Mouse (Mus musculus) cerebellum, adult 11 months (tissue): ENCODE measurements at regions not wholly inside any gene's neighbourhood (a gene's known extent, or its start where the extent isn't known, plus 50 kb on each side); places are given as distances from the start of the nearest gene placed in this dataset.

ENCODE experiments used
- DNase-seq: peaks from one replicate; pipeline ENCODE4 v3.0.0; 2022

DNA sequence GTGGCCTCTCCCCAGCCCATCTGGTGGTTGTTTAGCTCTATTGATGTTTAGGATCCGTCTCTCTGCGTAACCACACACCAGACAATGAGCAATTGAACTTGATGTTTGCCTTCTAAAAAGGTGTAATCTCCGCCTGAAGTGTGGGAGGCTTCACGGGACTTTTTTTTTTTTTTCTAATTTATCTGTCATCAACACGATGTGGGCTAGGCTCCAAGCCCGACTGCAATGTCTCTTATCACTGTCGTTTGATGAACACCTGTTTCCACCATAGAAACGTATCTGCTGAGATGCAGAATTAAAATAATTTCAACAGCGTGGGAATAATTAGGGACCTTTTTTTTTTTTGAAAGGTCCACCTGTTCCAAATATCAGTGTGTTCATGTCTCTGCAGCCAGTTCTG lies 257.0 kb upstream of the Dnajc19 start:
- no peak for DNase-seq

- DNase-seq, result no peak
Observed at GRCm38 (mm10) chr3:34333555-34333954, 252.4 kb upstream of the Dnajc19 start.

DNA sequence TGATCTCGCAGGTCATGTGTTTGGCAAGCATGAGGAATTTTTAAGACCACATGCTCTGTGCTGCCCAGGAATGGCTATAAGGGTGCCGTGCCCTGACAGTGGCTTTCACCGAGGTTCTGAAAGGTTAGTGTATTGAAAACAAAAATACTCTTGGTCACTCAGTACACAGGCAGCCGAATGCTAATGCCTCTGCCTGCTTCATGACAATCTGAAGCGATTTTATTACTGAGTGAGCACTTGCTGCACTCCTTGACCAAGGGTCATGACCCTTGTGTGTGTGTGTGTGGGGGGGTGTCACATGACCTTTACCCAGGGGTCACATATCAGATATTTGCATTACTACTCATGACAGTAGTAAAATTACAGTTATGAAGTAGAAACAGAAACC lies 250.8 kb upstream of the Dnajc19 start:
- DNase-seq, result no peak

DNA sequence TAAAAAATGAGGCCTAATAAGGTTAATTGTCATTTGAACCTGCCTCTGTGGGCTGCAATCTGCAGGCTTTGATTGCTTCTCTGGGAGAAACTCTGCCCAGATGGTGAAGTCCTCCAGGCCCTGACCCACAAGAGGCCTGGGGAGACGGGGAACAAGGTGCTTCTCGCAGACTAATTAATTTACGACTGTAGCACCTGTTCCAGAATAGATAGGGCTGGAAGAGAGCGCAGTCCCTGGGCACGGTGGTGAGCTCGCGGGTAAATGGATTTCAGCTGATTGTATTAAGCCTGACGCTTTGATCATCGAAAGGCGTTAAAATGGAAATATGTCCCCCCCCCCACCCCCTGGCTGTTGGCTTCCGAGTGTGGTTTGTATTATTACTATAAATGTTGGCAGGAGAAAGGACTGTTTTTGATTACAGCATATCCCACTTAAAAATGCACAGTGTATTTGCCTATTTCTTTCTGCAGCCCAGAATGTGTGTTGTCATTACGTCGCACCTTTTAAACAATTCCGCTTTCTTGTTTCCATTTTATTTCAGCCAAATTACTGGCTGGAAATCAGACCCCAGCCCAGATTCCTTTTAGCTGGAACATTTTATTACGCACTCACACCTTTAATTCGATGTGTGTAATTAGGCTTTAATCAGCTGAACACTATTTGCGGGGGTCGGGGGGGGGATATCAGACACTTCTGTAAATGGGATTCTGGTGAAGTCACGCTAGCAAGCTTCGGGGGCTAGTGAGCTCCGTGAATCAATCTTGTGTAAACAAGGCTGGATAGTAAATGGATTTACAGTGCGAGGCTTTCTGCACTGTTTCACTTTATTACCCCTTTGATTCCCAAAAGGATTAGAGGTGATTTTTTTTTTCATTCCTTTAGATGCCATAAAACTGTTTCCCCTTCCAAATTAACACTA lies 250.1 kb upstream of the Dnajc19 start:
- DNase-seq, result peak; percentile 2

DNA sequence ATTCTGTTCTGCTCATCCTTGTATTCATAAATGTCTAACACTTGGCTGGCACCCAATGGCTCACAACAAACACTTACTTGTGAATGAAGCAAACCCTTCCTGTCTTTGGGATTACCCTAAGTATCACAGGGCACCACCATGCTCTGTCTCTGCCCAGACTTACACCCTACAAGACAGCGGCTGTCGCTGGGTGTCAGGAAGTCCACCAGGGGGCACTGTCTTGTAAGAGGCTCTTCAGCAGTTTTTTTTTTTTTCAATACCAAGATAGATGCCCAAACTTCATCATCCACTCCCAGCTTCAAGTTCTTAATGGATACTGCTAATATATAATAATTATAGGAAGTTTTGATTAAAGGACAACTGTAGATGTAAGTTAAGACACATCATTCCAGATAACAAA lies 247.7 kb upstream of the Dnajc19 start:
- peak; percentile 10 for DNase-seq

DNA sequence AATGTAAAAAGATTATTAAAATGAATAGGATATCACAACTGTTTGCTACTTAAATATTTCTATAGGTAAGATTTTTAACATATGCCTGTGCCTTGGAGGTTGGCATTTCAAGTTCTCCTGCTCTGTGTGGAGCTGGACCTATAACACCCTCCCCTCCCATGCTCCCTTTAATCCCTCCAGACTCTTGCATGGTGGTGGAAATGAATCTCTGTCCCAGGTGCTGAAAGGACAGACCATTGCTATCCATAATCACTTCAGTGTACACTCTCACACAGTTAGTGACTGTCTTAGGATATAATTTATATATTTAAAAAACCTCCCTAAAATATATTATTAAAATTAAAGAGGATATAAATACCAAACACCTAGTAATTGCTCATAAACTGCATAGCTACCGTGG lies 244.5 kb upstream of the Dnajc19 start:
- no peak for DNase-seq

- DNase-seq, result no peak
Observed at GRCm38 (mm10) chr3:34322527-34323210, 241.5 kb upstream of the Dnajc19 start.

GRCm38 (mm10) chr3:34314798-34315197 lies 233.7 kb upstream of the Dnajc19 start:
- no peak for DNase-seq

- DNase-seq, result no peak
Observed at GRCm38 (mm10) chr3:34314393-34314792, 233.3 kb upstream of the Dnajc19 start.

DNA sequence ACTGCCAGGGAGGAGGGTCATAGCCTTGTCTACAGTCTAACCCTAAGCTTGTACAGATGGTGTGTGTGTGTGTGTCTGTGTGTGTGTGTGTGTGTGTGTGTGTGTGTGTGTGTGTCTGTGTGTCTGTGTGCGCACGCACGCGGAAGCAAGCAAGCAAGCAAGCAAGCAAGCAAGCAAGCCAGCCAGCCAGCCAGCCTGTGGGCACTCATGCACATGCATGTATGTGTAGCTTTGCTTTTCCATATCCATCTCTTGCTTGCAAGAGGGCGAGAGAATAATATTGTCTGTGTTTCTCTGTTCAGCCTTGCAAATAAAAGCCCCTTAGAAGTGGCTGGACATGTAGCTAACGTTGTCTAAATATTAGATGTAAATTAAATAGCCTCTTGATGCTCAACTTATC lies 230.8 kb upstream of the Dnajc19 start:
- DNase-seq, result no peak

DNA sequence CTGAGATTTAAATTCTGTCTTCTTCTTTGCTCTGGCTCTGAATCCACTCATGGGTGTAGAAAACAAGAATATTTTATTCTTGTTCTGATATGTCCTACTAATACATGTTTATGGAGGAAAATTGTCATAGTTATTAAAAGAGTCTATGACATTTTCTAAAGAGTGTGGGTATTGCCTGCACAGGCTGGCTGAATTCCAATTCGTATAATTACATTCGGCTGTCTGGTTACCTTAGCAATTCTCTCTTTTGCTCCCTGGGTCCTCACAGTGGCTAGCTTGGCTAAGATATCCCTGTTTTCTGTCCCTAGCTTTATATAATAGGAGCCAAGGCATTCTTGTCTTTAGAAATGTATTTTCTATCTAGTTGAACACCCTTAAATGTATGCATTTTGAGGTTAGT lies 218.5 kb upstream of the Dnajc19 start:
- DNase-seq, result no peak

GRCm38 (mm10) chr3:34287836-34288235 lies 206.7 kb upstream of the Dnajc19 start:
- DNase-seq, result no peak

GRCm38 (mm10) chr3:34270154-34270553 lies 189.0 kb upstream of the Dnajc19 start:
- no peak for DNase-seq

GRCm38 (mm10) chr3:34266462-34266861 lies 185.3 kb upstream of the Dnajc19 start:
- DNase-seq, result no peak

GRCm38 (mm10) chr3:34264811-34265210 lies 183.7 kb upstream of the Dnajc19 start:
- DNase-seq, result no peak

GRCm38 (mm10) chr3:34252730-34253337 lies 171.7 kb upstream of the Dnajc19 start:
- DNase-seq, result no peak

DNA sequence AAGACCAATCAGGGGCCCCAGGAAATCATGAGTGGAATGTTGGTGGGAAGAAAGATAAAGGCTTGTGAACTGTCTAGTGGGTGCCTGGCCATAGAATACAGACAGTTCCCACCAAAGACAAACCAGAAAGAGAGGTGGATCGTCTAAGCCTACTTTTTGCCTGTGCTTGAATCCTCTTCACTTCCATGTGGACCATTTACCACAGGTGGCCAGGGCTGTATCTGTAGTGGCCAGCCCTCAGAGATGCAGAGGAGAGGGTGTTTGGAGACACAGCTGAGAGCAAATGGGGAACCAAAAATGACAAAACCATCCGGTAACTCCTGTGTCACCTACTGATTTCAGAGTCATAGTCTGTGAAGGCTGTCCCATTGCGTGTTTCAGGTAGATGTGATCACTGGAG lies 161.0 kb upstream of the Dnajc19 start:
- no peak for DNase-seq

DNA sequence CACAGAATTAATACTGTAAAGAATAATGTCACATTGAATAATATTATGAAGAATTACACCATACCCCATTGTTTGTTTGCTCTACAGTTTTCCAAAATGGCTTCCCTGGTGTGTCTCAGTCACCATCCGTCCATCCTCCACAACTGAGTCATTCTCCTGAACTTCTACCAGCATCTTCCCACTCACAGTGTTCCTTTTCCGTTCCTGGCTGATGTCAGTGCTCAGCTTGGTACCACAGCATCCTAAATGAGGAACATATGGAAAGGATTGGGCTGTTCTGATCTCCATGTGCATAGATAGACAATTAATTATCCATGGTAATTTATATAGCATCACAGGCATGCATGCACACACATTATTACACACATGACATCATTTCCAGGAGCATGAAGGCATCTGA lies 158.9 kb upstream of the Dnajc19 start:
- DNase-seq, result no peak

- no peak for DNase-seq
Observed at GRCm38 (mm10) chr3:34234391-34234790, 153.3 kb upstream of the Dnajc19 start.

- DNase-seq, result no peak
Observed at GRCm38 (mm10) chr3:34232329-34233250, 151.5 kb upstream of the Dnajc19 start.

DNA sequence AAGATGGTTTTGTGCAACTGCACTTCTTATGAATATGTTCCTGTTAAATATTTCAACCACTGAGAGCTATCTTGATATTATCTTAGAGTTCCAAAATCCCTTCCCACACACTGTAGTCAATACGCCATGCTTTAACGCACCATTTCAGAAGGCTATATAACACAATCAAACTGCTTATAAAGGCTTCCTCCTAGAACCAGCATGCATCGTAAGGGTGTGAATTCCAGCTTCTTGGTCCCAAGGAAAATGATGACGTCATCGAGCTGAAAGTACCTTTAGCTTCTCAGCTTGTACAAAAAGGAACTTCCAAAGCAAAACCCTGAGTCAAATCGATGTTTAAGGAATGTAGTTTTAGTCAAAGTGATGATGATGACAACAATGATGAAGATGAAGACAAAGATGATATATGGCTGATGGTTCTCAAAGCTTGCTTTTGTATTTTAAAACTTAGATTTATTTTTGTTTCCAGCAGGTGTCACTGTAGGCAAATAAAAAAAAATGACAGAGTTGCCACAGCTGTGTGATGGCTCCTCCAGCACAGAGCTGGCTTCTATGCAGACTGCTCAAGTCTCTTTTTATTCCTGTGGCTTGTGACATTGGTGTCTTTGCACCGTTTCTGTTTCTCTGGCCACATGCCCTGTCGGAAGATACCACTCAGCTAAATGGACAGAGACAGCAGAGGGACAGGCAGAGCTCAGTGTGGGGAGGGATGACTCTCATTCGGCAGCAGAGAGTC lies 150.6 kb upstream of the Dnajc19 start:
- no peak for DNase-seq

GRCm38 (mm10) chr3:34222291-34222690 lies 141.2 kb upstream of the Dnajc19 start:
- DNase-seq, result no peak
